Mouse (Mus musculus): ENCODE measurements around the gene Hoxd1. TPM values are rescaled to one million over a fixed set of nuclear protein-coding genes. Genes with fewer than 3 reads are reported as not detected.
A peak's percentile ranks its signal among the peaks of the same experiment; 100 is the strongest.

Gene Hoxd1
- polyA plus RNA-seq, 1 experiment, result 1.3 TPM

GRCm38 (mm10) chr2:74752431-74753174 is 10.2 kb upstream of the Hoxd1 start:
- DNase-seq (ENCODE audit: low read depth), result no peak
- TF ChIP-seq POLR2A (IDR thresholded peaks at IDR 0.05; ENCODE audit: borderline replicate concordance, extremely low read depth, insufficient read depth, insufficient read length, poor library complexity, severe bottlenecking), result no peak
- TF ChIP-seq CTCF (IDR thresholded peaks at IDR 0.05; ENCODE audit: borderline replicate concordance, extremely low read depth, insufficient read depth, insufficient read length), result no peak

- no peak for DNase-seq (ENCODE audit: low read depth)
- TF ChIP-seq POLR2A (IDR thresholded peaks at IDR 0.05; ENCODE audit: borderline replicate concordance, extremely low read depth, insufficient read depth, insufficient read length, poor library complexity, severe bottlenecking) (no peak), CTCF (IDR thresholded peaks at IDR 0.05; ENCODE audit: borderline replicate concordance, extremely low read depth, insufficient read depth, insufficient read length) (no peak)
Measured at GRCm38 (mm10) chr2:74753175-74753523, 9.6 kb upstream of the Hoxd1 start.

- TF ChIP-seq POLR2A (IDR thresholded peaks at IDR 0.05; ENCODE audit: borderline replicate concordance, extremely low read depth, insufficient read depth, insufficient read length, poor library complexity, severe bottlenecking) (no peak), CTCF (IDR thresholded peaks at IDR 0.05; ENCODE audit: borderline replicate concordance, extremely low read depth, insufficient read depth, insufficient read length) (no peak)
- DNase-seq (ENCODE audit: low read depth), result no peak
Measured at GRCm38 (mm10) chr2:74753711-74754110, 9.1 kb upstream of the Hoxd1 start.

GRCm38 (mm10) chr2:74760146-74760545 is 2.6 kb upstream of the Hoxd1 start:
- DNase-seq (ENCODE audit: low read depth), result no peak
- TF ChIP-seq POLR2A (IDR thresholded peaks at IDR 0.05; ENCODE audit: borderline replicate concordance, extremely low read depth, insufficient read depth, insufficient read length, poor library complexity, severe bottlenecking), result no peak
- TF ChIP-seq CTCF (IDR thresholded peaks at IDR 0.05; ENCODE audit: borderline replicate concordance, extremely low read depth, insufficient read depth, insufficient read length), result no peak

- TF ChIP-seq CTCF (IDR thresholded peaks at IDR 0.05; ENCODE audit: borderline replicate concordance, extremely low read depth, insufficient read depth, insufficient read length), result no peak
- no peak for DNase-seq (ENCODE audit: low read depth)
Measured at GRCm38 (mm10) chr2:74761941-74762340, 839 bp upstream of the Hoxd1 start.

- TF ChIP-seq CTCF (IDR thresholded peaks at IDR 0.05; ENCODE audit: borderline replicate concordance, extremely low read depth, insufficient read depth, insufficient read length) (no peak), POLR2A (IDR thresholded peaks at IDR 0.05; ENCODE audit: borderline replicate concordance, extremely low read depth, insufficient read depth, insufficient read length, poor library complexity, severe bottlenecking) (no peak)
- no peak for DNase-seq (ENCODE audit: low read depth)
Measured at GRCm38 (mm10) chr2:74763245-74763735, 510 bp downstream of the Hoxd1 start.

GRCm38 (mm10) chr2:74763976-74764375 is 1.2 kb downstream of the Hoxd1 start:
- no peak for DNase-seq (ENCODE audit: low read depth)
- TF ChIP-seq CTCF (IDR thresholded peaks at IDR 0.05; ENCODE audit: borderline replicate concordance, extremely low read depth, insufficient read depth, insufficient read length) (no peak), POLR2A (IDR thresholded peaks at IDR 0.05; ENCODE audit: borderline replicate concordance, extremely low read depth, insufficient read depth, insufficient read length, poor library complexity, severe bottlenecking) (no peak)

GRCm38 (mm10) chr2:74774359-74774758 is 11.6 kb downstream of the Hoxd1 start:
- TF ChIP-seq CTCF (IDR thresholded peaks at IDR 0.05; ENCODE audit: borderline replicate concordance, extremely low read depth, insufficient read depth, insufficient read length) (no peak), POLR2A (IDR thresholded peaks at IDR 0.05; ENCODE audit: borderline replicate concordance, extremely low read depth, insufficient read depth, insufficient read length, poor library complexity, severe bottlenecking) (no peak)
- DNase-seq (ENCODE audit: low read depth), result no peak

GRCm38 (mm10) chr2:74777536-74778275 is 14.9 kb downstream of the Hoxd1 start:
- peak; percentile 43 for DNase-seq (ENCODE audit: low read depth)
- TF ChIP-seq POLR2A (IDR thresholded peaks at IDR 0.05; ENCODE audit: borderline replicate concordance, extremely low read depth, insufficient read depth, insufficient read length, poor library complexity, severe bottlenecking) (no peak), CTCF (IDR thresholded peaks at IDR 0.05; ENCODE audit: borderline replicate concordance, extremely low read depth, insufficient read depth, insufficient read length) (no peak)

- TF ChIP-seq POLR2A (IDR thresholded peaks at IDR 0.05; ENCODE audit: borderline replicate concordance, extremely low read depth, insufficient read depth, insufficient read length, poor library complexity, severe bottlenecking), result no peak
- no peak for TF ChIP-seq CTCF (IDR thresholded peaks at IDR 0.05; ENCODE audit: borderline replicate concordance, extremely low read depth, insufficient read depth, insufficient read length)
Measured at GRCm38 (mm10) chr2:74781386-74781785, 18.6 kb downstream of the Hoxd1 start.

GRCm38 (mm10) chr2:74795531-74795930 is 32.8 kb downstream of the Hoxd1 start:
- peak; percentile 31 for DNase-seq (ENCODE audit: low read depth)
- TF ChIP-seq POLR2A (IDR thresholded peaks at IDR 0.05; ENCODE audit: borderline replicate concordance, extremely low read depth, insufficient read depth, insufficient read length, poor library complexity, severe bottlenecking) (no peak), CTCF (IDR thresholded peaks at IDR 0.05; ENCODE audit: borderline replicate concordance, extremely low read depth, insufficient read depth, insufficient read length) (no peak)

More at GRCm38 (mm10) chr2:74781386-74781785, 18.6 kb downstream of the Hoxd1 start:
- no peak for DNase-seq (ENCODE audit: low read depth)

All from brain, embryonic 14.5 days (tissue).